Mouse (Mus musculus): ENCODE data around the gene Rab33b.

- no peak for TF ChIP-seq CTCF (IDR thresholded peaks at IDR 0.05; ENCODE audit: extremely low read depth, insufficient read depth, low read length)
- no peak for TF ChIP-seq POLR2A (IDR thresholded peaks at IDR 0.05; ENCODE audit: extremely low read depth, insufficient read depth, low read length)
These were observed 33.7 kb downstream of the Rab33b start for GRCm38 (mm10) chr3:51517467-51517866.
